Mouse (Mus musculus) hindbrain, embryonic 15.5 days (tissue): Measurements from ENCODE around the gene Ptafr. TPM values are rescaled to one million over a fixed set of nuclear protein-coding genes. Genes with fewer than 3 reads are reported as not detected.

Experiments
- ATAC-seq: fragments of 200-750 bp; cut with Nextera tagmentation; 2 replicates; pipeline ENCODE4 v1.8.0; 2017; ENCODE audit warnings: low read depth, moderate number of reproducible peaks, moderate TSS enrichment; ENCODE audit not compliant: low FRiP score
- H3K27ac ChIP-seq: fragments of 300-500 bp; sonication (generic); replicated peaks from 2 replicates; pipeline ENCODE4 v1.5.1; 2015; ENCODE audit warnings: mild to moderate bottlenecking, inconsistent platforms
- H3K27me3 ChIP-seq: fragments of 300-500 bp; sonication (generic); 2 replicates; pipeline ENCODE4 v1.6.1; 2015; ENCODE audit warnings: control low read depth, inconsistent platforms
- H3K36me3 ChIP-seq: fragments of 300-500 bp; sonication (generic); 2 replicates; pipeline ENCODE4 v1.6.1; 2015; ENCODE audit warnings: control low read depth, inconsistent platforms
- H3K4me1 ChIP-seq: fragments of 300-500 bp; sonication (generic); replicated peaks from 2 replicates; pipeline ENCODE4 v1.6.1; 2015; ENCODE audit warnings: control low read depth, inconsistent platforms
- H3K4me2 ChIP-seq: fragments of 300-500 bp; sonication (generic); 2 replicates; pipeline ENCODE4 v1.6.1; 2015; ENCODE audit warnings: moderate library complexity, mild to moderate bottlenecking, inconsistent platforms
- H3K4me3 ChIP-seq: fragments of 300-500 bp; sonication (generic); 2 replicates; pipeline ENCODE4 v1.5.1; 2015; ENCODE audit warnings: mild to moderate bottlenecking, inconsistent platforms
- H3K9ac ChIP-seq: fragments of 300-500 bp; sonication (generic); 2 replicates; pipeline ENCODE4 v1.6.1; 2015; ENCODE audit warnings: inconsistent platforms
- H3K9me3 ChIP-seq: fragments of 300-500 bp; sonication (generic); 2 replicates; pipeline ENCODE4 v1.6.1; 2016; ENCODE audit warnings: control low read depth, inconsistent platforms
- WGBS: fragments of 180-500 bp; shearing (Covaris S2); methylation state at CpG from one replicate; pipeline ENCODE4 v1.1.7; 2015; 5-methylcytosine and 5-hydroxymethylcytosine counted together
- polyA plus RNA-seq: library from polyadenylated mRNA; unstranded; fragments of >200 nt; fragmentation: Nextera tagmentation; extraction: Ambion mirVana; gene quantifications from 2 replicates; pipeline ENCODE4 v1.2.1, GENCODE M21; 2015

The Ptafr gene
- polyA plus RNA-seq, 1 experiment from 2014 or later = 0.93 TPM

DNA sequence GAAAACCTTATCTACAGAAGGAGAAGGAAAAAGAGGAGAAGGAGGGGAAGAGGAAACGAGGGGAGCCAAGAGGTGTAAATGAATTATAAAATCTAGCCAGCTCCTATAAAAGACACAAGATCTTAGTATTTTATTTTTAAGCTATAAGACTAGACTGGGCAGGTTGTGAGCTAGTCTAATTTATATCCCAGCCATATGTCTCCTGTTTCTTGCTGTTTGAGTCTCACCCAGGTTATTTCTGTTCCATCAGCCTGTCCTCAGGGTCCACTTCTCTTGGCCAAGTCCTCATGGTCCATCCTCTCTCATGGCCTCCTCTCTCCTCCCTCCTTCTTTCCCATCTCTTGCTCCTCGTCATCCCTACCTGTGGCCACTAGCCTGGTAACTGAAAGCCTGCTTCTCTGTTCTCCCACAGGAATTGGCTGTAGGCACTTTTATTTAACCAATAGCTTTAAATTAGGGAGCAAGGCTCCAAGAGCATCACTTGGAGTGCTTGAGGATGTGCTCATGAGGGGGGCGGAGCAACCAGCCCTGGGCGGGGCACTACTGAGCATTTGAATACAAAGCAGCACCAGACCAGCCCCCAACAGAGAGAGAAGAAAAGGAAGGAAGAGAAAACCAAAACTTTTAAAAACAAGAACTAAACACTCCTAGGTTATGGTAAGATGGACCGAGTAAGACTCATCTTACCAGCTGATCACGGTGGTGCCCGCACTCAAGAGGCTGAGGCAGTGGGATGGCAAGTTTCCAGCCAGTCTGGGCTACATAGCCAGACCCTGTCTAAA, 57.6 kb downstream of the Ptafr start:
- Histone ChIP-seq H3K4me1 (no peaks in the 10 kb centered on the region), H3K27ac (no peak overlapping the region), H3K9me3 (no peaks in the 10 kb centered on the region), H3K27me3 (no peaks in the 10 kb centered on the region), H3K4me3 (no peak overlapping the region), H3K4me2 (no peak overlapping the region), H3K36me3 (no peaks in the 10 kb centered on the region), H3K9ac (no peak overlapping the region)
- ATAC-seq = no peak
- 72% methylated on average over 7 of the region's 7 CpGs for WGBS

DNA sequence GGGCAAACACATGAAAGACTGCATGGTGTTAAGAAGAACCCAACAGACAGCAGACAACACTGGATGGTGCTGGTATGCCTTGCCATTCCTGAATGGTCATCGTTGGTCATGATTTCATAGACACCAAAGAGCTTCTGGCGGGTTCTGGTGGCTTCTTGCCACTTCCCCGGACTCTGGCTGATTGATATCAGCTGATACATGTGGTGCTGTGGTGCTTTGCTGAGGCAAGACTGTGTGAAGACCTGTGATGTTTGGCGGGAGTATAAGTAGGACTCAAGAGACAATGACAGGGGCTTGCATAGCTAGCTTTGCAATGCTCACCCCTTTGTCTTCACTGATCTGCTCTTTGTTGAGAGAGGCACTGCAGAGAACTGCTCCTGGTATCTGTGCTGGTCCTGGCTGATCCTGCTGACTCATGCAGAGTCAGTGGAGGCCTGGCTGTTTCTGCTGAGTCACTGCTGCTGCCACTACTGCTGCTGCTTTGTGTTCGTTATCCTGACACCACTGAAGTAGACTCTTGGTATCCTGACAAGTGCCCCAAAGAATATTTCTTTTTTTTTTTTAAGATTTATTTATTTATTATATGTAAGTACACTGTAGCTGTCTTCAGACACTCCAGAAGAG, 60.3 kb downstream of the Ptafr start:
- Histone ChIP-seq H3K4me1 (no peaks in the 10 kb centered on the region), H3K9me3 (no peaks in the 10 kb centered on the region), H3K27ac (no peak overlapping the region), H3K4me3 (no peak overlapping the region), H3K27me3 (no peaks in the 10 kb centered on the region), H3K9ac (no peak overlapping the region), H3K36me3 (no peaks in the 10 kb centered on the region), H3K4me2 (no peak overlapping the region)
- WGBS = 92% methylated on average over 5 of the region's 5 CpGs
- no peak for ATAC-seq

DNA sequence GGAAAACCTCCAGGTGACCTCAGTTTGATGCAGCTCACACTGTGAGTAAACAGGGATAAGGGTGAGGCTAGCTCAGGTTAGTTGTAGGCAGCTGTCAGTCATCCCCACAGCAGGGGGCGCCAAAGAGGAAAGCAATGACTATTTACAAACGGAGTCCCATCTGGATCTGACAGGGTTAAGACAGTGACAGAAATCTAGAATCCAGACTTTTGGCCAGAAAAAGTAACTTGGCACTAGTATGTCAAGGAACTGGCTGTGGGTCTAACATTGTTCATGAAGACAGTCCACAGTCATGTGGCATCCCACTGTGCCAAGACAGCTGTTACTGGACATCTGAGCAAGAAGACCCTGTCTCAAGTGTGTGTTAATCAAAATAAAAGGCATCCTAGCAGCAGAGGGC, 65.0 kb downstream of the Ptafr start:
- Histone ChIP-seq H3K4me2 (no peak overlapping the region), H3K27me3 (no peaks in the 10 kb centered on the region), H3K36me3 (no peaks in the 10 kb centered on the region), H3K9ac (no peak overlapping the region), H3K9me3 (no peaks in the 10 kb centered on the region), H3K27ac (no peak overlapping the region), H3K4me1 (no peaks in the 10 kb centered on the region), H3K4me3 (no peak overlapping the region)
- 14% methylated on average over 2 of the region's 2 CpGs for WGBS
- no peak for ATAC-seq

Other genes starting within 250 kb of the Ptafr start
- gene Trnau1ap, start 234.5 kb upstream of the Ptafr start, polyA plus RNA-seq = 71.9 and 80.2 TPM in 2 replicates
- gene Rcc1, start 210.5 kb upstream of the Ptafr start, polyA plus RNA-seq = 35.4 and 40.3 TPM in 2 replicates
- gene Phactr4, start 141.6 kb upstream of the Ptafr start, polyA plus RNA-seq = 8.0 and 8.1 TPM in 2 replicates
- gene Med18, start 100.1 kb upstream of the Ptafr start, polyA plus RNA-seq = 14.6 and 16.1 TPM in 2 replicates
- 11.1 and 11.5 TPM in 2 replicates for gene Sesn2, start 53.6 kb upstream of the Ptafr start, polyA plus RNA-seq
- 1,320 and 1,434 TPM in 2 replicates for gene Atpif1, start 30.4 kb upstream of the Ptafr start, polyA plus RNA-seq
- 133 and 135 TPM in 2 replicates for gene Dnajc8, start 28.5 kb upstream of the Ptafr start, polyA plus RNA-seq
- gene Eya3, start 74.9 kb downstream of the Ptafr start, polyA plus RNA-seq = 11.7 and 13.4 TPM in 2 replicates
- gene Xkr8, start 168.5 kb downstream of the Ptafr start, polyA plus RNA-seq = 4.9 and 5.4 TPM in 2 replicates
- 0.54 and 0.71 TPM in 2 replicates for gene Smpdl3b, start 193.2 kb downstream of the Ptafr start, polyA plus RNA-seq
- gene Rpa2, start 204.3 kb downstream of the Ptafr start, polyA plus RNA-seq = 41.5 and 43.6 TPM in 2 replicates
- gene Themis2, start 232.3 kb downstream of the Ptafr start, polyA plus RNA-seq = 0.41 and 1.1 TPM in 2 replicates